Mouse (Mus musculus): ENCODE measurements around the gene Sirpa. TPM values are rescaled to one million over a fixed set of nuclear protein-coding genes. Genes with fewer than 3 reads are reported as not detected.

Sirpa gene
- polyA plus RNA-seq, 1 experiment from 2014 or later: 16.9 TPM

- WGBS: 84% methylated on average over 7 of the region's 7 CpGs
- no peaks in the 10 kb centered on the region for H3K9me3 ChIP-seq (replicated peaks)
- no peak overlapping the region for H3K4me3 ChIP-seq
These were observed 27.5 kb downstream of the Sirpa start for GRCm38 (mm10) chr2:129620148-129620547.

GRCm38 (mm10) chr2:129620881-129621280 is 28.2 kb downstream of the Sirpa start:
- Histone ChIP-seq H3K4me2 (no peak overlapping the region), H3K4me1 (peaks cover 13% of the 10 kb centered on the region), H3K27ac (no peak overlapping the region), H3K27me3 (no peaks in the 10 kb centered on the region), H3K9me3 (replicated peaks) (no peaks in the 10 kb centered on the region), H3K36me3 (ENCODE audit: poor library complexity, severe bottlenecking) (peaks cover 26% of the 10 kb centered on the region), H3K4me3 (no peak overlapping the region), H3K9ac (no peak overlapping the region)
- 87% methylated on average over 5 of the region's 5 CpGs for WGBS
- ATAC-seq: no peak

More at GRCm38 (mm10) chr2:129620148-129620547, 27.5 kb downstream of the Sirpa start:
- Histone ChIP-seq H3K27me3 (no peaks in the 10 kb centered on the region), H3K27ac (no peak overlapping the region), H3K36me3 (ENCODE audit: poor library complexity, severe bottlenecking) (peaks cover 30% of the 10 kb centered on the region), H3K4me2 (no peak overlapping the region), H3K9ac (no peak overlapping the region), H3K4me1 (peaks cover 12% of the 10 kb centered on the region)
- ATAC-seq: no peak

GRCm38 (mm10) chr2:129621654-129622490 is 29.2 kb downstream of the Sirpa start:
- Histone ChIP-seq H3K27me3 (no peaks in the 10 kb centered on the region), H3K36me3 (ENCODE audit: poor library complexity, severe bottlenecking) (peaks cover 18% of the 10 kb centered on the region; the same call in 1 of the 2 replicates), H3K4me2 (no peak overlapping the region), H3K27ac (no peak overlapping the region), H3K9me3 (replicated peaks) (no peaks in the 10 kb centered on the region), H3K9ac (no peak overlapping the region), H3K4me1 (peaks cover 13% of the 10 kb centered on the region), H3K4me3 (no peak overlapping the region)
- WGBS: 91% methylated on average over 9 of the region's 9 CpGs
- ATAC-seq: no peak

GRCm38 (mm10) chr2:129622918-129623317 is 30.3 kb downstream of the Sirpa start:
- WGBS: 90% methylated on average over 5 of the region's 5 CpGs
- Histone ChIP-seq H3K27ac (no peak overlapping the region), H3K27me3 (no peaks in the 10 kb centered on the region), H3K4me1 (peaks cover 13% of the 10 kb centered on the region), H3K9me3 (replicated peaks) (no peaks in the 10 kb centered on the region), H3K9ac (no peak overlapping the region), H3K4me2 (no peak overlapping the region), H3K36me3 (ENCODE audit: poor library complexity, severe bottlenecking) (peaks cover 15% of the 10 kb centered on the region; the same call in 1 of the 2 replicates), H3K4me3 (no peak overlapping the region)
- ATAC-seq: no peak

GRCm38 (mm10) chr2:129623771-129624170 is 31.1 kb downstream of the Sirpa start:
- 92% methylated on average over 7 of the region's 7 CpGs for WGBS
- ATAC-seq: no peak
- H3K9ac ChIP-seq: no peak overlapping the region

GRCm38 (mm10) chr2:129624246-129624918 is 31.7 kb downstream of the Sirpa start:
- Histone ChIP-seq H3K9me3 (replicated peaks) (no peaks in the 10 kb centered on the region), H3K4me3 (no peak overlapping the region), H3K4me2 (peak overlapping the region; percentile 12; the same call in 1 of the 2 replicates), H3K27me3 (no peaks in the 10 kb centered on the region), H3K36me3 (ENCODE audit: poor library complexity, severe bottlenecking) (peaks cover 14% of the 10 kb centered on the region; the same call in 1 of the 2 replicates), H3K9ac (no peak overlapping the region), H3K27ac (peak overlapping the region; percentile 37; the same call in 1 of the 2 replicates), H3K4me1 (peaks cover 13% of the 10 kb centered on the region)
- 53% methylated on average over 13 of the region's 13 CpGs for WGBS
- peak; percentile 62; the same call in 1 of the 2 replicates for ATAC-seq

More at GRCm38 (mm10) chr2:129623771-129624170, 31.1 kb downstream of the Sirpa start:
- Histone ChIP-seq H3K36me3 (ENCODE audit: poor library complexity, severe bottlenecking) (peaks cover 14% of the 10 kb centered on the region; the same call in 1 of the 2 replicates), H3K4me2 (no peak overlapping the region), H3K27me3 (no peaks in the 10 kb centered on the region), H3K27ac (no peak overlapping the region), H3K4me3 (no peak overlapping the region), H3K4me1 (peaks cover 13% of the 10 kb centered on the region), H3K9me3 (replicated peaks) (no peaks in the 10 kb centered on the region)

GRCm38 (mm10) chr2:129624956-129625355 is 32.3 kb downstream of the Sirpa start:
- 48% methylated on average over 6 of the region's 6 CpGs for WGBS
- Histone ChIP-seq H3K27me3 (no peaks in the 10 kb centered on the region), H3K4me2 (peak overlapping the region; percentile 12; the same call in 1 of the 2 replicates), H3K4me1 (peaks cover 13% of the 10 kb centered on the region), H3K36me3 (ENCODE audit: poor library complexity, severe bottlenecking) (peaks cover 13% of the 10 kb centered on the region), H3K4me3 (no peak overlapping the region), H3K9ac (no peak overlapping the region), H3K9me3 (replicated peaks) (no peaks in the 10 kb centered on the region), H3K27ac (peak overlapping the region; percentile 37)
- peak; percentile 72 for ATAC-seq

- no peak overlapping the region for H3K9ac ChIP-seq
- H3K9me3 ChIP-seq (replicated peaks): no peaks in the 10 kb centered on the region
- ATAC-seq: no peak
- no peak overlapping the region for H3K4me3 ChIP-seq
- WGBS: 71% methylated on average over 4 of the region's 4 CpGs
- peaks cover 13% of the 10 kb centered on the region for H3K4me1 ChIP-seq
- H3K27ac ChIP-seq: no peak overlapping the region
- H3K36me3 ChIP-seq (ENCODE audit: poor library complexity, severe bottlenecking): peaks cover 16% of the 10 kb centered on the region
- H3K4me2 ChIP-seq: no peak overlapping the region
- H3K27me3 ChIP-seq: no peaks in the 10 kb centered on the region
These were observed 33.2 kb downstream of the Sirpa start for GRCm38 (mm10) chr2:129625845-129626244.

GRCm38 (mm10) chr2:129626621-129627061 is 34.0 kb downstream of the Sirpa start:
- Histone ChIP-seq H3K27me3 (no peaks in the 10 kb centered on the region), H3K4me2 (no peak overlapping the region), H3K9ac (no peak overlapping the region), H3K9me3 (replicated peaks) (no peaks in the 10 kb centered on the region), H3K4me3 (no peak overlapping the region), H3K36me3 (ENCODE audit: poor library complexity, severe bottlenecking) (peaks cover 20% of the 10 kb centered on the region), H3K27ac (no peak overlapping the region), H3K4me1 (peaks cover 13% of the 10 kb centered on the region)
- WGBS: 95% methylated on average over 4 of the region's 4 CpGs
- no peak for ATAC-seq

- peaks cover 13% of the 10 kb centered on the region for H3K4me1 ChIP-seq
- no peaks in the 10 kb centered on the region for H3K9me3 ChIP-seq (replicated peaks)
- ATAC-seq: no peak
- 93% methylated on average over 5 of the region's 5 CpGs for WGBS
- no peak overlapping the region for H3K4me3 ChIP-seq
- no peak overlapping the region for H3K4me2 ChIP-seq
- H3K27me3 ChIP-seq: no peaks in the 10 kb centered on the region
- no peak overlapping the region for H3K27ac ChIP-seq
- no peak overlapping the region for H3K9ac ChIP-seq
- peaks cover 21% of the 10 kb centered on the region for H3K36me3 ChIP-seq (ENCODE audit: poor library complexity, severe bottlenecking)
These were observed 34.5 kb downstream of the Sirpa start for GRCm38 (mm10) chr2:129627133-129627532.

GRCm38 (mm10) chr2:129627811-129628210 is 35.2 kb downstream of the Sirpa start:
- Histone ChIP-seq H3K9me3 (replicated peaks) (no peaks in the 10 kb centered on the region), H3K4me1 (peaks cover 13% of the 10 kb centered on the region), H3K4me2 (no peak overlapping the region), H3K27me3 (no peaks in the 10 kb centered on the region), H3K36me3 (ENCODE audit: poor library complexity, severe bottlenecking) (peaks cover 21% of the 10 kb centered on the region), H3K27ac (no peak overlapping the region), H3K4me3 (no peak overlapping the region), H3K9ac (no peak overlapping the region)
- WGBS: 92% methylated on average over 13 of the region's 13 CpGs
- ATAC-seq: no peak
